Comparison of ENCODE assay signal across 16 mouse cellular contexts in the genomic region with DNA sequence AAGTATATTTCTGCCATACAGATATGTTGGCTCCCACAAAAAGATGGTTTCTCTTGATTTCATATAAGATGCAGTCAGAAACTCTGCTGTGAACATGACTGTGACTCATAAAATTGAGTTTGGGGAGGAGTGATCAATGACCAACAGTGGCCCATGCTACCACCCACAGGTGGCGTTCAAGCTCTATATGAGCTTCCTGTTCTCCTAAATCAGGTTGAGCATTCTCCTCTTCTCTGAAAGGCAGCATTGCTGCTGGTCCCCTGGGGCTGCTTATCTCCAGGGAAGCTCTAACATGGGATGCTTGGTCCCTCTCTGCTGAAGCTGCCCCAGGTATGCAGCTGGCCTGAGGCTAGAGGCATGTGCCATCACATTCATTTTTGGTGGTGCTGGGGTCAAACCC.
DNase-seq lines count a peak whose midpoint lies in the region; ATAC-seq and TF ChIP-seq lines count a peak whose summit lies in the region.
"Had no signal": no experiment of that assay in that cellular context is flagged by ENCODE, and none has a peak within 500 bp of the region (broad histone marks: within the 10 kb centered on the region; RNA-seq: fewer than 3 reads in every experiment).

No protein-coding gene starts in this region.

- H3K4me1 ChIP-seq in midbrain, embryonic 11.5 days (ENCODE audit: control insufficient read depth, insufficient read depth, low read length) = no peaks in the 10 kb centered on the region
- no peaks in the 10 kb centered on the region for H3K4me1 ChIP-seq in midbrain, postnatal 0 days (ENCODE audit: insufficient read depth, low read length)
- peaks cover 60% of the 10 kb centered on the region for H3K4me1 ChIP-seq in G1E (ENCODE audit: insufficient read depth, low read depth, low read length)
- H3K4me1 ChIP-seq: intestine, embryonic 15.5 days had no signal

- H3K4me2 ChIP-seq in midbrain, embryonic 11.5 days = no peak overlapping the region
- H3K4me2 ChIP-seq in midbrain, postnatal 0 days (ENCODE audit: low read depth, low read length, poor library complexity, severe bottlenecking) = no peak overlapping the region
- H3K4me2 ChIP-seq: embryonic facial prominence, embryonic 13.5 days; intestine, embryonic 15.5 days; limb, embryonic 13.5 days; lung, embryonic 14.5 days had no signal

- DNase-seq in midbrain, embryonic 11.5 days (ENCODE audit: low spot score, missing footprints) = peak; percentile 57
- DNase-seq in midbrain, postnatal 0 days (ENCODE audit: low spot score) = no peak
- DNase-seq in G1E (ENCODE audit: low spot score) = peak; percentile 42
- peak; percentile 29 to 52 for DNase-seq in natural killer cell, adult 2 months (ENCODE audit: low spot score in 2 of 2)
- peak; percentile 64 for DNase-seq in thymus, postnatal 4 days
- DNase-seq in lung, postnatal 10 days = no peak
- DNase-seq in right cerebral cortex, postnatal 14 days = no peak
- DNase-seq: adrenal gland, postnatal 25 days; kidney, postnatal 25 days; lung, embryonic 14.5 days; right cerebral cortex, postnatal 4 days had no signal

- no peaks in the 10 kb centered on the region for H3K36me3 ChIP-seq in midbrain, embryonic 11.5 days (ENCODE audit: control insufficient read depth, insufficient read depth, low read length)
- no peaks in the 10 kb centered on the region for H3K36me3 ChIP-seq in midbrain, postnatal 0 days (ENCODE audit: insufficient read depth, low read length)
- no peaks in the 10 kb centered on the region for H3K36me3 ChIP-seq in G1E (replicated peaks)
- H3K36me3 ChIP-seq: embryonic facial prominence, embryonic 13.5 days; forebrain, embryonic 10.5 days; hindbrain, embryonic 10.5 days; intestine, embryonic 15.5 days; limb, embryonic 13.5 days had no signal

- H3K27me3 ChIP-seq in midbrain, embryonic 11.5 days (ENCODE audit: control insufficient read depth, insufficient read depth, low read length) = no peaks in the 10 kb centered on the region
- H3K27me3 ChIP-seq in midbrain, postnatal 0 days (ENCODE audit: insufficient read depth, low read length) = no peaks in the 10 kb centered on the region
- no peaks in the 10 kb centered on the region for H3K27me3 ChIP-seq in G1E (ENCODE audit: insufficient read depth, low read length)
- H3K27me3 ChIP-seq: embryonic facial prominence, embryonic 13.5 days; intestine, embryonic 15.5 days; limb, embryonic 13.5 days had no signal

- H3K9me3 ChIP-seq in midbrain, embryonic 11.5 days (ENCODE audit: control insufficient read depth, low read length) = no peaks in the 10 kb centered on the region
- H3K9me3 ChIP-seq in midbrain, postnatal 0 days (ENCODE audit: low read length) = no peaks in the 10 kb centered on the region
- H3K9me3 ChIP-seq in G1E (replicated peaks) = no peaks in the 10 kb centered on the region
- H3K9me3 ChIP-seq: embryonic facial prominence, embryonic 13.5 days; forebrain, embryonic 10.5 days; hindbrain, embryonic 10.5 days; intestine, embryonic 15.5 days; limb, embryonic 13.5 days had no signal

- no peak for TF ChIP-seq CTCF in midbrain, postnatal 0 days (IDR thresholded peaks at IDR 0.05)
- peak; percentile 13; the same call in 1 of the 2 replicates for TF ChIP-seq CTCF in G1E (IDR thresholded peaks at IDR 0.05; ENCODE audit: low read depth, low read length)

- no peak overlapping the region for H3K4me3 ChIP-seq in midbrain, embryonic 11.5 days (ENCODE audit: low read depth, low read length)
- H3K4me3 ChIP-seq in midbrain, postnatal 0 days (ENCODE audit: low read depth, low read length) = no peak overlapping the region
- H3K4me3 ChIP-seq in G1E (ENCODE audit: low read depth, low read length) = no peak overlapping the region
- H3K4me3 ChIP-seq: embryonic facial prominence, embryonic 13.5 days; forebrain, embryonic 10.5 days; hindbrain, embryonic 10.5 days; intestine, embryonic 15.5 days; limb, embryonic 13.5 days had no signal

- H3K27ac ChIP-seq in midbrain, embryonic 11.5 days (ENCODE audit: low read depth, low read length) = no peak overlapping the region
- H3K27ac ChIP-seq in midbrain, postnatal 0 days (ENCODE audit: low read depth, low read length) = no peak overlapping the region
- H3K27ac ChIP-seq: embryonic facial prominence, embryonic 13.5 days; forebrain, embryonic 10.5 days; hindbrain, embryonic 10.5 days; intestine, embryonic 15.5 days; limb, embryonic 13.5 days had no signal

- 100% methylated on average over 1 of the region's 1 CpGs for WGBS in midbrain, embryonic 11.5 days
- 95% methylated on average over 1 of the region's 1 CpGs for WGBS in midbrain, postnatal 0 days

- H3K9ac ChIP-seq in midbrain, embryonic 11.5 days (ENCODE audit: low read length) = no peak overlapping the region
- H3K9ac ChIP-seq in midbrain, postnatal 0 days (replicated peaks; ENCODE audit: low read length, poor library complexity, severe bottlenecking) = no peak overlapping the region
- H3K9ac ChIP-seq: embryonic facial prominence, embryonic 13.5 days; intestine, embryonic 15.5 days; limb, embryonic 13.5 days; lung, embryonic 14.5 days had no signal

- no peak for ATAC-seq in midbrain, embryonic 11.5 days (ENCODE audit: low FRiP score)
- ATAC-seq in midbrain, postnatal 0 days (ENCODE audit: low FRiP score) = no peak
- ATAC-seq in G1E (ENCODE audit: extremely low read depth, insufficient number of reproducible peaks, low FRiP score, poor library complexity, severe bottlenecking) = no peak
- ATAC-seq: intestine, embryonic 15.5 days had no signal

Comparison
In these comparisons a context has a peak if more than half of its experiments do, and no peak if none do; other contexts are left out.
1. DNase-seq: peak in midbrain, embryonic 11.5 days (single experiment), G1E (single experiment), natural killer cell, adult 2 months (2 of 2) and thymus, postnatal 4 days (single experiment); none in midbrain, postnatal 0 days (single experiment), lung, postnatal 10 days (single experiment) and right cerebral cortex, postnatal 14 days (single experiment).